Mouse (Mus musculus) c-Kit-positive CD71-positive TER-119-positive erythroid progenitor cells, embryonic 14.5 days (primary cell): ENCODE measurements around the gene Zfp846.

ENCODE experiments used
- DNase-seq: peaks from one replicate; pipeline ENCODE4 v3.0.0-alpha.2; 2013; ENCODE audit warnings: low spot score

Zfp846 gene

DNA sequence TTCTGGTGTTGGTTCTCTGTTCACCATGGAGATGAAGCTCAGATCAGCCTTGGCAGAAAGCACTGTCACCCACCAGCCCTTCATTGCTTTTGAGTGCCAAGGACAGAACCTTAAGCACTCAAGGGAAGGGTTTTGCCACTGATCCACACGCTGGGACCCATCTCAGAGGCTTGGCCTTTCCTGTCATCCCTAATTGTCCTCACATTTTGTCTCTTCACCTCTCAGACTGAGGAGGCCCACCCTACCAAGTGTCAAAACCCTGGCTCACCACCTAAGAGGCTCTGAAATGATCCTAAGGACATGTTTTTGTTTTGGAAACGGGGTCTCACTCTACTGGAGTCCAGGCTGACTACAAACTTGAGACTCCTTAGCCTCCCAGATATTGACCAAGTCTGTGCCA is 55.7 kb downstream of the Zfp846 start:
- no peak for DNase-seq

DNA sequence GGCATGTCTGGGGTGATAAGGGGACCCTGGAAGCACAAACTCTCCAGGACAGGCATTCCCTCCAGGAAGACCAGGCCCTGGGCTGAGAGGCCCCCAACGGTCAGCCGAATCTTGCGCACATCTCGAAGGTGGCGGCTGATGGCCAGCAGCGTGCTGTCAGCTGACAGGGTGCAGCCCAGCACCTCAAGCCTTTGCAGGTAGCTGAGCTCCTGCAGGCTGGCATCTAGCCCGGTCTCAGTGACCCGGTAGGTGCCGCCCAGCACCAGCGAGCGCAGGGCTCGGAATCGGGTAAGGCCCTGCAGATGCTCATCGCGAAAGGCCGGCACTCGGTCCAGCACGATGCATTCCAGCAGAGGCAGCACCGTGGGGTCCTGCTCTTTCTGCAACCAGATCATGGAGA is 57.5 kb downstream of the Zfp846 start:
- DNase-seq: no peak

DNA sequence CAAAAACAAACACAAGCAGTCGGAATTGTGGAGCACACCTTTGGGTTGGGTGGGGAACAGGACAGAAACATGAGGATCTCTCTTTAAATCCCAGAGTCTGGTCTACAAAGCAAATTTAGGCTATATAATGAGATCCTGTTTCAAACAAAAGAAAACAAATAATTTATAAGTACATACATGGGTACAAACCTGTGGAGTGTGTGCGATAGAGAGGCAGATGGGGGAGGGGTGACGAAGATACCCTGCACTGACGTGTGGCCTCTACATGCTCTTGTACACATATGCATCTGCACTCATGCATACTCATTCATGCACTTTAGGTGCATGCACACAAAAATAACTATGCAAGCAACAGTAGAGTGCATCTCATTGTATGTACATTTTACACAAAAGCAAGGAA is 58.4 kb downstream of the Zfp846 start:
- DNase-seq: no peak

DNA sequence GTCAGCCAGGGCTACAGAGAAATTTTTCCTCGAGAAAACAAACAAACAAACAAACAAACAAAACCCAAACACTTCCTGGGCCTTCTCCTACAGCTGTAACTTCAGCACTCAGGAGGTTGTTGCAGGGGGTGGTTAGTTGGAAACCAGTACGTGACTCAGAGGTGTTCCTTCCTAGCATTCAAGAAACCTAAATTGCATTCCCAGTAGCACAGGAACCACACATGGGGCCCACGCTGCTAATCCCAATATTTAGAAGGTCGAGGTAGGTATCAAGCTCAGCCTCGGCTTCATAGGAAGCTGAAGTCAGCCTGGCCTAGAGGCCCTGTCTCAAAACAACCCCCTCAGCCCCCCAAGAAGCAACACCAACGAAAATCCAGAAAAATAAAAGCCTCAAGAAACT is 60.4 kb downstream of the Zfp846 start:
- no peak for DNase-seq

DNA sequence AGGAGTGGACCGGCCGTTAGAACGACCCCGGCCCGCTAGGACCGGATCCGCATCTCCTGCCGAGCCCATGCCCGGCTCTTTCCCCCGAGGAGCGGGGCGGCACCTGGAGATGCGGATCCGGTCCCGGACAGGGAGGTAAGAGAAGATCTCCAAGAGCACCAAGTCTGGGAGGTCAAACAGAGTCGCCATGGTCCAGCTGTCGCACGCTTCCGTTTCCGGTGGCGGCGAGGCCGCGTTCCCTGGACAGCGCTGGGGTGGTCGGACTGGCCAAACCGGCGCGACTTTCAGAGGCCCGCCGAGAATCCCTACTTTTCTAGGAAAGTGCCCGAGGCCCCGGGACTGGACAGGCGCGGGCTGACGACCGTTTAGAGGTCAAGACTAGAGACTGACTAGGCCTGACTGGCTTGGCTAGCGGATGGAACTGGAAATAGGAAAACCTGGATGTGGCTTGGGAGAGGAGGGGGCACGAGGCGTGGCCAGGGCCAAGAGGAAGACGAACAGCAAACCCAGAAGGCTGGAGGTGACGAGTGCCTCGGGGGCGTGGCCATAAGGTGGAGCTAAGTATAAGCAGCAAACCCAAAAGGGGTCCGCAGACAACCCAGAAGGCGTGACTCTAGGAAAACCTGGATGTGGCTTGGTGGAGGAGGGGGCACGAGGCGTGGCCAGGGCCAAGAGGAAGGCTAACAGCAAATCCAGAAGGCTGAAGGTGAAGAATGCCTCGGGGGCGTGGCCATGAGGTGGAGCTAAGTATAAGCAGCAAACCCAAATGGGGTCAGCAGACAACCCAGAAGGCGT is 61.2 kb downstream of the Zfp846 start, which contains the start of gene Ubl5:
TSS of gene Ubl5 (plus strand) at position 778 of the 795 bp plus-strand sequence.
- DNase-seq: peak; percentile 67

DNA sequence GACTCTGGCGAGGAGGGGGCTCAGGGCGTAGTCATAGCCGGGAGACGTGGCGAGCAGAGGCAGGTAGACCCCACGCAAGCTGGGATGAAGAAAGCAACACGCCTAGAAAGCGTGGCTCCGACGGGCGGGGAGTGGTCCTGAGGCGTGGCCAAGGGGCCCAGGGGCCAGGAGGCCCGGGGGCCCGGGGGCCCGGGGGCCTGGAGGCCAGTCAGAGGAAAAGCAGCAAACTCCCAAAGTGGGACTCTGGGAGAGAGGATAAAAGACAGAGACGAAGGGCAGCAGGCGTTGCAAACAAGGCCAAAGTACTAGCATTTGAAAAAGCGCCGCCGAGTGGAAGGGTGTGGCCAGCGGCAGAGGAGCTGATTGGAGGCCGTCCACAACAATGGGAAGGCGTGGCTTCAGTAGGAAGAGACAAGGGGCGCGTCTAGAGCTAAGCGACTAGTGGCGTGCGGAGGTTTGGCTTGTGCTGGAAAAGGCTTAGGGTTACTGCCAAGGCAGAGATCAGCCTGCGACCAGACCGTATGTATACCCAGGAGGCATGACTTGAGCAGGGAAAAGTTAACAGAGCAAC is 61.9 kb downstream of the Zfp846 start:
- peak; percentile 73 for DNase-seq

DNA sequence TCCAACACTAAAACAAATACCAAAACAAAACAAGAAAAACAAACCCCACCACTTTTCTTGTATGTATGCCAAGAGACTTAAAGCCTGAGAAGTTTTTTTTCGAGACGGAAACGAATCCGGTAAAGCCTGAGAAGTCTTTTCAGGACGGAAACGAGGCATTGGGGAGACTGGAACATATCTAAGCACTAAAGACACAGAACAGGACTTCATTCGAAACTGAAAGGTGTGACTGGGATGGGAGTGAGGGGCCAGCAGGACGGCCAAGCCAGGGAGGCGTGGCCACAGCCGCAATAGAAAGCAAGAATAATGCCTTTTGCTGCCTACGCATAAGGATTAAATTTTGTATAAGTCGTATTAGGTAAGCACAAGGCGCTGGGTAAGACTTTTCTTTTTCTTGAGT is 62.7 kb downstream of the Zfp846 start:
- no peak for DNase-seq

DNA sequence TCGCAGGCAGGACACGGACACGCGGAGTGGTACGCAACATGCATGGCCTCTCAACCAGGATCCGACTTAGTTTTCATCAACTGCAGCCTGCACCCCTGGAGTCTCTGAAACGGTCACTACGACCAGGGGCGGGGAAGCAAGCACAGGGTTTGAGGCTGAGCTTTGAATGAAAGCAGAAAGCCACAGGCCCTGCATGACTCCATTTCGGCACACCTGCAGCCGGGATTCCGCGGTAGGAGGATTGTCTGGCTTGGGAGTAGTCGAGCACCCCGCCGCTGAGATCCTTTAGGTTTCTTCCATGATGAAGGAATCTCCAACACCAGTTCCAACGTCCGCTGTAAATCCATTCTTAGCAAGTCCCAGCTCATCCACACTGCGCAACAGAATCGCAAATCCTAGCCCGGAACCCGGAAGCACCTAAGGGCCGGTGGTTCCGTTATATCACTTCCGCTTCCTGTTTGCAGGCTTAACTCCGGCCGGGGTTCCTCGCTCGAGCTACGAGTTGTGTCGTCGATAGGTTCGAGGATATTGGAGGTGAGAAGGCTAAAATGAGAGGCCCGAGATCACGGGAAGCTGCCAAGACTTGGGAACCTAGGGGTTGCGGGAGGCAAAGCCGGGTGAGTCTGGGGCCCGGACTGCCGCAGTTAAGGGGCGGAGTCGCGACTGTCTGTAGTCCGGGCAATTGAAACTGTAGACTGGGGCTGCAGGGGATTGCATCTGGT is 63.4 kb downstream of the Zfp846 start, which contains the start of gene Fbxl12:
TSS of gene Fbxl12 (minus strand) at position 408 of the 722 bp plus-strand sequence.
- DNase-seq: peak; percentile 69

DNA sequence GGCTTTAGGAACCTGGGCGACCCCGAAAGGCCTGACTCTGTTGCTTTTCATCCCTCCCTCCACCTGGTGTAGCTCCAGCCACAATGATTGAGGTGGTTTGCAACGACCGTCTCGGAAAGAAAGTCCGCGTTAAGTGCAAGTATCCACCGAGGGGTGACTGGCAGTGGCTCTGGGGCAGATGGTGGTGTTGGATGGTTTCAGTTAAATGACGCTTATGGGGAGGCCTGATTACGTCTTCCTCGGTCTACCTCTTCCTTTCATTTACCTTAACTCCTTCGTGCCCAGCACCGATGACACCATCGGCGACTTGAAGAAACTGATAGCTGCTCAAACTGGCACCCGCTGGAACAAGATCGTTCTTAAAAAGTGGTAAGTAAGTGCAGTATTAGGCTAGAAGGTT is 64.0 kb downstream of the Zfp846 start:
- no peak for DNase-seq

DNA sequence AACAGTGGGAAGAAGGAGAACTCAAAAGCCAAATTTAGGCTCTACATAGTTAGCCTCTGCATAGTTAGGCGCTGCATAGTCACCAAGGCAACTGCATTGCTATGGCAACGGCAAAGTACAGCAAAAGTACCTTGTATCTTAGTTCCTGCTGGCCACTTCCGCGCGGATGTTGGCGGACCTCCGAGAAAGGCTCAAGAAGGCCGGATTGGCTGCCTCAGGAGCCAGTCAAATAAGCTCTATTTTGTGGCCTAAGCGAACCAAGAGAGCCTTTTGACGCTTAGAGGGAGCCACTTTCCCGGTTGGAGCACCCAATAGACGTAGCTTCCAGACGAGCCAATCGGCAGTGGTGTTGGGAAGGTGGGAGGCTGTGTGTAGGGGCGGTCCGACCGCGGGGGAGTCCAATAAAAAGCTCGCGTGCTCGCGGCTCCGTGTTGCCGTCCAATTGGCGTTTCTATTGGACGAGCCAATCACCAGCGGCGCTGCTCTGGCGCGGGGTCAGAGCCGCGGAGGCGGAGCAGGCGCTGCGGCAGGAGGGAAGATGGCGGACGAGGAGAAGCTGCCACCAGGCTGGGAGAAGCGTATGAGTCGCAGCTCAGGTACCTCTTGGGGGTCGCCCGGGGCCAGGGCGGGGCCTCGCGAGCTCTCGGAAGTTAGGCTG is 70.6 kb downstream of the Zfp846 start, which contains the start of gene Pin1:
TSS of gene Pin1 (plus strand) at position 494 of the 658 bp plus-strand sequence.
- peak; percentile 98 for DNase-seq

DNA sequence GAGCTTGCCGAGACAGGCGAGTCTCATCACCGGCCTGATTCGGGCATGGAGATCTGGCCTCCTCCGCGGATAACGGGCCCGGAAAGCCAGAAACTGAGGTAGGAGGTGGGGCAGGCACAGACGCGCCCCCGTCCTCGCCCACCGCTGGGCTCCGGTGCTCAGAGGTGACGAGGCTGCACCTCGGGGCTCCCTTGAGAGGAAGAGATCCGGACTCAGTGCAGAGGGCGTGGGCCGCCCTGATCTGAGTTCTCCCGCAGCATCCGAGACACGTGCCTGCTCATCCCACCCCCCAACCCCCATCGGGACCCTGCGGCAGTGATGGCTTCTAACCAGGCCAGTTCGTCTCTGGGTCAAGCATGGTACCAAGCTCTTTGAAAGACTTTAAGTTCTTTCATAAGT is 71.2 kb downstream of the Zfp846 start:
- no peak for DNase-seq

DNA sequence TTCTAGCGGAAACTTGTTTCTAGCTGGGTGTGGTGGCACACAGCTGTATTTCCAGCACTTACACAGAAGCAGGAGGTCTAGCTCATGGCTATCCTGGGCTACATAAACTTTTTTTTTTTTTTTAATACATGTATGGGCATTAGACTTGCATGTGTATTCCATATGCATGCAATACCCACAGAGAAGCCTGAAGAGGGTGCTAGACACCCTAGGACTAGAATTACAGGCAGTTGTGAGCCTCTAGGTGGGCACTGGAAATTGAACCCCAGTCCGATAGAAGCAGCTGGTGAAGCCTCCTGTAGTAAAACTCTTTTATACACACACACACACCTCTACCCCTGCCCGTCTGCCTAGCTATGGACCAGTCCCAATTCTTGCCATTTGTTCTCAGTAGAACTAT is 72.8 kb downstream of the Zfp846 start:
- DNase-seq: no peak
